Mouse (Mus musculus): Measurements from ENCODE around the gene Kidins220.

DNA sequence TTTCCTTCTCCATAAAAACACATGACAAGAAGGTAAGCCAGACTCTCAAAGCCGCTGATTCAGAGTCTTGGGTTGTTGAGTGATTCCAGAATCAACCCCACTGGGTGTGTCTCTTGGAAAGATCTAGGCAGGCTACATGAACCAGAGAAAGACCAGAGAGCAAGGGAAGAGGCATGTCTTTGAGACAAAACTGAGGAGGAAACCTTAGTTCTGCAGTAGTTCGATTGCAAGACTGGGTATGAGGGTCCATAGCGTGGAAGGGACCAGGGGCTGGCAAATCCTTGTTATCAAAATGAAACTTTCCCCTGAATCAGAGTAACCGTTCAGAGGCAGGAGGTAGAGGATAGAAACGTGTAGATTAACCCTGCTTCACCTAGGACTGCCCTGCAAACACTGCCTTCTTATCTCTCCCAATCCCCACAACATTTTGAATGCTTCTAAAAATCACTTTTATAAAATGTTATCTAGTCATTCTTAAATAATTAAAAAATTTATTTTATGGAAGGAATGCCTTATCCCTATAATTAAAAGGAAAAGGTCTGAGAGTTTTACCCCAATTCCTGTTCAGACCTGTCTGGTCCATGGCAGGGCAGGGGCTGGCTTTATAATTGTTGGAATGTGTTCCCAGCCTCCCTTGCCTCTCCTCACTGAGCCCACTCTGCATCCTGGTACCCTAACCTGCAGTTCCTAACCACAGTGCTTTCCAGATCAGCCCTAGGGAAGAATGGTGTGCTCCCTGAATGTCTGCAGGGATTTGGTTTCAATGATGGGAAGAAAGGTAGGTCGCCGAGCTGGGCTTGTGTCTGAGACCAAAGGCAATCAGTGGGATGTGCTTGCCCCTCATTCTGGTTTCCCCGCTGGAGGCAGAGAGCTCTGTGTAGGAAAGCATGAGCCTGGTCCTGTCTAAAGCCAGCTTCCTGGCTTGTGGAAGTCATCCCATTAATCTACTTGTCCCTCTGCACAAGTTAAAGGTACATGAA, 2.1 kb upstream of the Kidins220 start:
- TF ChIP-seq POLR2A (IDR thresholded peaks at IDR 0.05; ENCODE audit: borderline replicate concordance, insufficient read depth, low read length) (no peak), CTCF (IDR thresholded peaks at IDR 0.05; ENCODE audit: borderline replicate concordance, insufficient read depth, low read depth, low read length) (no peak)
